Mouse (Mus musculus): ENCODE measurements at regions not wholly inside any gene's neighbourhood (a gene's known extent, or its start where the extent isn't known, plus 50 kb on each side); places are given as distances from the start of the nearest gene placed in this dataset.

GRCm38 (mm10) chr10:96724436-96725175 lies 107.8 kb downstream of the Btg1 start:
- DNase-seq, result no peak

GRCm38 (mm10) chr10:96726801-96727780 lies 110.3 kb downstream of the Btg1 start:
- DNase-seq, result no peak

GRCm38 (mm10) chr10:96733581-96733980 lies 116.8 kb downstream of the Btg1 start:
- no peak for DNase-seq

GRCm38 (mm10) chr10:96735146-96735545 lies 118.3 kb downstream of the Btg1 start:
- no peak for DNase-seq

GRCm38 (mm10) chr10:96735885-96736628 lies 119.3 kb downstream of the Btg1 start:
- no peak for DNase-seq

- no peak for DNase-seq
These were observed 121.2 kb downstream of the Btg1 start for GRCm38 (mm10) chr10:96737972-96738371.

GRCm38 (mm10) chr10:96738606-96739005 lies 121.8 kb downstream of the Btg1 start:
- DNase-seq, result no peak

GRCm38 (mm10) chr10:96744167-96744777 lies 127.5 kb downstream of the Btg1 start:
- peak; percentile 58 to 61 for DNase-seq

GRCm38 (mm10) chr10:96747015-96747663 lies 130.3 kb downstream of the Btg1 start:
- DNase-seq, result no peak

GRCm38 (mm10) chr10:96750861-96751260 lies 134.1 kb downstream of the Btg1 start:
- peak; percentile 45 to 55 for DNase-seq

- peak; percentile 55 to 67 for DNase-seq
These were observed 134.9 kb downstream of the Btg1 start for GRCm38 (mm10) chr10:96751580-96752264.

- no peak for DNase-seq
These were observed 135.7 kb downstream of the Btg1 start for GRCm38 (mm10) chr10:96752531-96752930.

- DNase-seq, result no peak
These were observed 136.7 kb downstream of the Btg1 start for GRCm38 (mm10) chr10:96753521-96753920.

GRCm38 (mm10) chr10:96755674-96756073 lies 138.9 kb downstream of the Btg1 start:
- no peak for DNase-seq

GRCm38 (mm10) chr10:96756355-96757084 lies 139.7 kb downstream of the Btg1 start:
- no peak for DNase-seq

- DNase-seq, result no peak
These were observed 140.5 kb downstream of the Btg1 start for GRCm38 (mm10) chr10:96757311-96757710.

- no peak for DNase-seq
These were observed 144.8 kb downstream of the Btg1 start for GRCm38 (mm10) chr10:96761601-96762000.

- no peak for DNase-seq
These were observed 148.8 kb downstream of the Btg1 start for GRCm38 (mm10) chr10:96765626-96766025.

GRCm38 (mm10) chr10:96778220-96778619 lies 161.4 kb downstream of the Btg1 start:
- DNase-seq, result no peak

GRCm38 (mm10) chr10:96783966-96784365 lies 167.2 kb downstream of the Btg1 start:
- no peak for DNase-seq
